Mouse (Mus musculus) gastrocnemius, adult 2 months (tissue): Measurements from ENCODE around the gene Tspan18. TPM values are rescaled to one million over a fixed set of nuclear protein-coding genes. Genes with fewer than 3 reads are reported as not detected.
A peak's percentile ranks its signal among the peaks of the same experiment; 100 is the strongest.

Experiments
- DNase-seq: peaks from one replicate; pipeline ENCODE4 v3.0.0; 2022
- H3K27ac ChIP-seq: fragments of 200-600 bp; 2 replicates; pipeline ENCODE4 v1.8.1; 2022; ENCODE audit warnings: mild to moderate bottlenecking
- H3K4me3 ChIP-seq: fragments of 200-600 bp; 2 replicates; pipeline ENCODE4 v1.8.1; 2022; ENCODE audit warnings: mild to moderate bottlenecking, moderate library complexity
- CTCF ChIP-seq: fragments of 200-600 bp; IDR thresholded peaks from 2 replicates; pipeline ENCODE4 v1.8.1; 2022; ENCODE audit warnings: antibody characterized with exemption, mild to moderate bottlenecking, moderate library complexity
- intact Hi-C: fragments of 180-260 bp; cut with DNase I; formaldehyde crosslinking; loops from one replicate; pipeline ENCODE4 v1.15.1; 2025
- total RNA-seq, 2 experiments: library from RNA; stranded (reverse); gene quantifications; 2 replicates each; pipeline ENCODE4 v1.2.3; 2021

The Tspan18 gene
- total RNA-seq, 2 experiments from 2014 or later = 1.5 to 2.4 TPM

DNA sequence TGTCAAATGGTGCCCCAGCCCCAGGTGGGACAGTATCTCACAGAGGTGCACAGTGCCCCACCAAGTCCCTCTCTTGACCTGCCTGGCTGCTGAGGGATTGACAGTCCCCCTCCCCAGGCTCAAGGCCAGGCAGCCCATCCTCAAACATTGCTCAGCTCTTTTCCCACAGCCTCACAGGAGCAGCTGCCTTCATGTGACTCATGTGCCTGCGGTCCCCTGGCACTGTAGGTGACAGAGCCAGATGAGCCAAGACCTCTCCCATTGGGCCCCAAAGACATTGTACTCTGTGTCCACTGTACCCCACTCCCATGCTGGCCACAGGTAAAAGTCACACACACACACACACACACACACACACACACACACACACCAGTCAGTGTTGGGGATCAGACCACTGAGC, 128.2 kb downstream of the Tspan18 start:
- intact Hi-C loops = no loop called here
- Histone ChIP-seq H3K4me3 (no peak overlapping the region), H3K27ac (no peak overlapping the region)
- DNase-seq = no peak
- TF ChIP-seq CTCF = no peak

DNA sequence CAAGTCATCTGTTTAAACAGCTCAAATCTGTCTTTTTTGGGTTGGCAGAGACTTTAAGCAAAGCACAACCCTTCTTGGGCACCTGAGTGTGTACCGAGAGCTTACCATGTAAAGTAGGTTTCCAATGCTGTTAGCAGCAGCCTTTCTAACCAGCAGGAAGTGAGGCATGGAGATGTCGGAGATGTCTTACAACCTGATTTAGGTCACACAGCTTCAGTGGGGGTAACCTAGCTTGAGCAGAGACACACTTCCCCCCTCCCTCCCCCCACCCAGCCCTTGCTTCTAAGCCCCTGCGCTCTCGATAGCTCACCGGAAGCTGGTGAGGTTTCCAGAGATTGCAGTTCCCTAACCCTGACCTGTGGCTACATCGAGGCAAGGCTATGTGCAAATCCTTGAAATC, 129.7 kb downstream of the Tspan18 start:
- no peak for TF ChIP-seq CTCF
- DNase-seq = no peak
- Histone ChIP-seq H3K27ac (no peak overlapping the region), H3K4me3 (no peak overlapping the region)
- intact Hi-C loops = no loop called here

DNA sequence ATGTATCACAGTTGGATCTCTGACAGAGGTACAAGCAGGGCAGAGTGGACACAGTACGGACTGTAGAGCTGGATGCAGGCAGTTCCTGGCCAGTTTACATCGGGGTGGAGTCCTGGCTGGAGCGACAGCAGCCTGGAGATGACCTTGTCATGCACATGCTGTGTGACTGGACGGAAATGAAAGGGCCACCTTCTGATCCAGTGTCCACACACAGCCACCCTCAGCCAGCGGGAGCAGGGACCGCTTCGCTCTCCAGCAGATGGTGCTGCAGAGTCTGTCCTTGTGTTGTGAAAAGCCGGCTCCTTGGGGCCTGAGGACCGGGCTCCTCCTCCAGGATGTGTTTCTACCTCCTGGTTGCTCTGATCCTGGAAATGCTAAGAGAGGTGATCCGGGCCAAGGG, 130.6 kb downstream of the Tspan18 start:
- peak; percentile 69 for DNase-seq
- intact Hi-C loops = no loop called here
- Histone ChIP-seq H3K27ac (no peak overlapping the region), H3K4me3 (no peak overlapping the region)
- peak; percentile 72 for TF ChIP-seq CTCF

DNA sequence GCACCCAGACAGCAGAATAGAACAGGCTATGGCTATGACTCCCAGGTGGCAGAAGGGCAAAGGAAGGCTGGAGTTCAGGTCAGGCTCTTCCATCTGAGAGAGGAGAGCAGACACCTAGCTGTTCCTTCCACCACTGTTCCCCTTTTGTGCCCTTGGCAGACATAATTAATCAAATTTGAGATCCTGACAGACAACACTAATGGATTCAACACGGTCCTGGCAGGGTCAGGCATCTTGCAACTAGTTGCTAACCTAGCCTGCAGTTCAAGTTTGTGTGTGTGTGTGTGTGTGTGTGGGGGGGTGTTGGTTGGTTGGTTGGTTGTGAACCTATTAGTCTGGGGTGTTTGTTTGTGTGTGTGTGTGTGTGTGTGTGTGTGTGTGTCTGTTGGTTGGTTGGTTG, 131.5 kb downstream of the Tspan18 start:
- intact Hi-C loops = no loop called here
- TF ChIP-seq CTCF = no peak
- Histone ChIP-seq H3K27ac (no peak overlapping the region), H3K4me3 (no peak overlapping the region)
- no peak for DNase-seq

DNA sequence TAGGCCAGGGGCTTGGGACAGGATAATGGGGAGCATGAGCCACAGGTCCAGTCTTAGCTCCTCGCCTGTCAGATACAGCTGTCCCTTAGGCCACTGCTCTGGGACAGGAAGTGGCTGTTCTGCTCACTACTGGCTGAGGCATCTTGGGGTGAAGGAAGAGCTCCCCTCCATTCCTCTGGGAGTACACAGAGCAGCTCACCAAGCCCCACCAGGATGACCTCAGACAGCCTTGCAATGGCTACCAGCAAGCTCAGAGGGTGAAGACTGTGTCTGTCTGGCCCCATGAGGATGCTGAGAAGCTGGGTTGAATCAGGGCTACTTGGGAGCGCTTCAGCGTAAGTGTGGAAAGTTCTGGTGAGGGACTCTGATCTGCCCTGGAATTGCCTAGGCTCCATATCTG, 132.3 kb downstream of the Tspan18 start:
- intact Hi-C loops = no loop called here
- Histone ChIP-seq H3K27ac (no peak overlapping the region), H3K4me3 (no peak overlapping the region)
- no peak for TF ChIP-seq CTCF
- DNase-seq = no peak

DNA sequence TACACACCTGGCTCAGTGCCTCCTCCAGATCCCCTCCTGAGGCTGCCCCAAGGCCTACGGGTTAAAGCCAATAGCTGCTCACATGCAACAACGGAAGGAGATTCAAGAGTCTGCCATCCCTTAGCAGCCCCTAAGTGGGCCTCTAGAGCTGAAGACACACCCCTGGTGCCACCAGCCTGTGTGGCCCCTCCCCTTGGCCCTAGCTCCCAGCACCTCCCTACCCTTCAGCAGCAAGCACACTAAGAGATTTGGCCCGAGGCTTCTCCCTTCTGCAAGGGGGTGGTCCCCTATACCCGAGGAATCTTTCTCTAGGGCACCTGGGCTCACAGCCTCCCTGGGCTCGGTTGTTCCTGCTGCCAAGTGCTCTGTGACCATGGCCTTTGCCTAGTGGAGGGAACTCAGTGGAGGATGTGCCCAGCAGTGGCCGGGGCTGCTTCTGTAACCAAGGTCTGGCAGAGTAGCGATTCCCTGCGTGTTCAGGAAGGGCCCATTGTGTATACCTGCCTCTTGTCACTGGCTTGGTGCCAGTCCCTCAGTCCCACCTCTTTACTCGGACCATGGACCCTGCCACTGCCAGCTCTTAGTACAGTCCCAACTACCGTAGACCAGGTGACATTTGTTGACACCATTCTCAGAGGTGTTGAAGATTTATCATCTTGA, 133.5 kb downstream of the Tspan18 start:
- Histone ChIP-seq H3K27ac (no peak overlapping the region), H3K4me3 (no peak overlapping the region)
- intact Hi-C loops = no loop called here
- no peak for TF ChIP-seq CTCF
- no peak for DNase-seq

DNA sequence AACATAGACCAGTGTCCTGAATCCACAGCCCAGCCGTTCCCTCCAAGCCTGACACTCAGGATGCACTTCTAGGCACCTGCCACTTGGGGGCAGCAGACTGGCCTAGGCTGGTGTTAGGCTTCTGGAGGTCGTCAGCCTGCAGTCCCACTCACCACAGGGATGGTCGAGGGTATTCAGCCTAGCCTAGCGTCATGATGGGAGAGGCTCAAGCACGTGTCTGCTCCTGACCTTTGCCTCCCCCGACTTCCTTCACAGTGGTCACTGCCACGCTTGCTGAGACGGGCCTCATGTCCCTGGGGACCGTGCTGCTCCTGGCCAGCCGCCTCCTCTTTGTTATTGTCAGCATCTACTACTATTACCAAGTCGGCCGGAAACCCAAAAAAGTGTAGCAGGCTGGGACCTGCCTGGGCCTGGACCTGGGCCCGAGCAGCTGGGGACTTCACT, 134.8 kb downstream of the Tspan18 start:
- intact Hi-C loops = loop anchor here (5.0 kb wide), 1 partner anchor 297 kb away; no protein-coding TSS in a partner anchor
- Histone ChIP-seq H3K27ac (no peak overlapping the region), H3K4me3 (no peak overlapping the region)
- TF ChIP-seq CTCF = peak; percentile 85
- peak; percentile 68 for DNase-seq

DNA sequence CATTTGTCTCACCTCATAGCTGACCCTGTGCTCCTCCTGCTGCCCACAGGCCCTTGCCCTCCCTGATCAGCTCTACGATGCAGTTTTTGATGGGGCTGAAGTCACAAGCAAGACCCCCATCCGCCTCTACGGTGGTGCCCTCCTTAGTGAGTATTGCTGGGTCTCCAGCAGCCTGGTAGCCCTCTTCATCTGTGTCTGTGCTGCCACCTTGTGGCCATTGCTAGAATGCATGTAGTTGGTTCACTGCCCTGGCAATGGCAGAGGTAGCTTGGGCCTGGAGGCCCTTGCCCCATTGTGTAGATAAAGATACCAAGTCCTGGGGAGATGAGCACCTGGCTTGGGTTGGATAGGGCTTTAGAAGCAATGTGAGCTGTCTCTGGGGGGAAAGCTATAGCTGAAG, 135.5 kb downstream of the Tspan18 start:
- peak; percentile 94 for TF ChIP-seq CTCF
- peak; percentile 91 for DNase-seq
- intact Hi-C loops = loop anchor here (1.0 to 5.0 kb wide), 2 partner anchors 130 to 297 kb away; no protein-coding TSS in a partner anchor
- Histone ChIP-seq H3K27ac (no peak overlapping the region), H3K4me3 (no peak overlapping the region)

DNA sequence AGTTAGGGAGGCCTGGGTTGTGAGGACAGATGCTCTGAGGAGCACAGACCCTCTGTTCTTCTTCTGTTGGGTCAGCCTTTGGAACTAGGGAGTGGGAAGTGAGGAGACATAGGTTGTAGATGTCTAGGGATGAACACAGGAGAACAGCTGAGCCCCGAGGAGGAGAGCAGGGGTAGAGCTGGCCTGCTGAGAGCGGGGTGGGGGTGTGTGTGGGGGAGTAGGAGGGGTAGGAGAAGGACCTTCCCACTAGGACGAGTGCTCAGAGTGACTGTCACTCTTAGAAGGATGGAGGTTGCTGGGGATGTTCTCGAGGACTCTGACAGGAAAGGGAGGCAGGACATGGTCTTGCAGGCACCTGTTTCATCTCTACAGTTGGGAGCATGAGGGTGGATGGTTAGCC, 140.5 kb downstream of the Tspan18 start:
- no peak for DNase-seq
- TF ChIP-seq CTCF = no peak
- Histone ChIP-seq H3K27ac (no peak overlapping the region), H3K4me3 (no peak overlapping the region)
- intact Hi-C loops = no loop called here

DNA sequence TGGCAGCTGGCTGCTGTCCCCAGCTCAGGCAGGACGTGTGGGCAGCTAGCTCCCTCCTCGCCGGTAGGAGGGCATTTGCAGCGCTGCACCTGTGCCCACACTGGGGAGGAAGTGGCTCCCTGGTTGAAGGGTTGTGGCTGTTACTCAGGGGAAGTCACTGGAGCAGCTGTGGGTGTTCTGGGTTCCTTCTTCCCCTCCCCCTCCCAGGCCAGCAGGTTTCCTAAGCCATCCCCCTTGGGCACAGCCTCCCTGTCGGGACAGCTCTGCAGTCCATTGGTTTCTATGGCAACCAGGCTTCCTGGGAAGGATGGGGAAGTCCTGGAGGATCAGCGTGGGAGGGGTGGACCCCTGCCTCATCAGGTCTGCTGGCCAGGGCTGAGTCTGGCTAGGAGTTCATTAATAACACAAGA, 141.6 kb downstream of the Tspan18 start:
- no peak for TF ChIP-seq CTCF
- Histone ChIP-seq H3K4me3 (no peak overlapping the region), H3K27ac (no peak overlapping the region)
- DNase-seq = no peak
- intact Hi-C loops = no loop called here

DNA sequence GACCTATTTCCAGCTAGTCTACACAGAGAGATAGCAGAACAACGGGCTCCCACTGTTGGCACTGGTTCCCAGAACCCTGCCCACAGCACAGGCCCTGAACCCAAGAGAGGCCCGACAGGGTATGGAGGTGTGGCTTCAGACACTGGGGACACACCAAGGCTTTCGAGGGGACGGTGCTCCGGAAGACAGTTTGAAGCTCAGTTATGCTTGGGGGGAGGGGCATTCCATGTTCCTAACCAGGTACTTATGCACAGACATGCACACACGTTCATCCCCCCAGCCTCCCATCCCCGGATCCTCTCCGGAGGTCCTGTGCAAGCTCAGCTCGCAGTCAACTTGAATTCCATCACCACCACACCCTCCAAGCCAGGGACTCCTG, 142.1 kb downstream of the Tspan18 start:
- TF ChIP-seq CTCF = no peak
- H3K27ac ChIP-seq = no peak overlapping the region
- H3K4me3 ChIP-seq = no peak overlapping the region
- DNase-seq = no peak
- intact Hi-C loops = no loop called here

DNA sequence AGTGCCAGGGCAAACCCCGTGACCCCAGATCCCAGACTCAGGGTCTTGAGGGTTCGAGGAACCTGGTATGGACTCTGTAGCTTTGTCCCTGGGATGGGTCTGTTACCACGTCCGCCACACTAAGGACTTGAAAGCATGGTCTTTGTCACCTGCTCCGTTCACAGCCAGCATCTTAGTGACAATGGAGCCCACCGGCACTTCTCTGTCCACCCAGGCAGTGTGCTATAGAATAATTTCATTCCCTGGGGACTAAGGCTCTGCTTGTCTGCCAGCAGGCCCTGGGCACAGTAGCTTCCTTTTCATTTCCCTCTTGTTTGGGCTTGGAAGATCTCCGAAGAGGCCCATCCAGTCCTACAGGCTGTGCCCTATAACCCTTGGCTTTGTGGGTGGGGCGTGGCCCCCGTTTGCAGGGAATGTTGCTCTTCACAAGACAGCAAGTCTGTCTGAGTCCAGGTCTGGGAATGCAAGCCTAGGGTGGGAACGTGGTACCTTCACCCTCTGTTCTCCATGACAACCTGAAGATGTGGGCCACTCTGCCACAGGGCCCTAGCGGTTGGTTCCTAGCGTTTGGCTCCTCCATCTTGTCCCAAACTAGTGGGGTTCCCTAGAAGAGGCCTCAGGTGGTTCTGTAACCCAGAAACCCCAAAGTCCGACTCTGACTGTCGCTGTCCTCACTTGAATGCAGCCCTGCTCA, 142.7 kb downstream of the Tspan18 start:
- no peak overlapping the region for H3K4me3 ChIP-seq
- no peak for TF ChIP-seq CTCF
- intact Hi-C loops = no loop called here
- DNase-seq = no peak
- no peak overlapping the region for H3K27ac ChIP-seq

DNA sequence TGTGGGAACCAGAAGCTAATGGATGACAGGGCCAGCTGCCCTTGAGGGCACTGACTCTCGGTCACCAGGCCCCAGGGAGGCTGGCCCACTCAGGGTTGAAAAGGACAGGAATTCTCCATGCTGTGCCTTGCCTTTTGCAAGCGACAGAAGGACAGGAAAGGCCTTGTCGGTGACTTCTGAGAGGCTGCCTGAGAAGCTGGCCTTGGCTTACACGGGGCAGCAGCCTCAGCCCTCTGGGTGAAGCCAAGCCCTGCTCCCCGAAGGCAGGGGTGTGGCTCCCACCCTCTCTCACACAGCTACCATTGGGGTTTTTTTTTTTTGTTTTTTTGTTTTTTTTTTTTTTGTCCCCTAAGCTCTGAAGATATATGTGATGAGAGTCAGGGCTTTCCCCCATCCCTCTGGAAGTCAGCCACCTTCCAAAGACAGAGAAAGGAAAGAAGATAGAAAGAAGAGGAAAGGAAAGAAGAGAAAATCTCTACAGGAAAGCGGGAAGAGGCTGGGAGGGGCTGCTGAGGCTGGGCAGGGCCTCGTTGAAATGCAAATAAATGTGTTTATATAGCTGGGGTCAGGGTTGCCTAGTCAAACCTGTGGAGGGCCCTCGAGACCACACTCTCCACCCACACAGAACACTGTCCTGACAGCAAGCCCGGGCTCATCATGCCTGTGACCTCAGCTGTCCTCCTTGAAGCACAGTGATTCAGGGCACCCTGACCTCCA, 143.4 kb downstream of the Tspan18 start:
- intact Hi-C loops = no loop called here
- no peak overlapping the region for H3K27ac ChIP-seq
- DNase-seq = no peak
- no peak for TF ChIP-seq CTCF
- no peak overlapping the region for H3K4me3 ChIP-seq
